Mouse (Mus musculus) bone marrow macrophage, adult 2 months (primary cell): ENCODE measurements around the gene Gm11627.

Source experiments
- CTCF ChIP-seq: IDR thresholded peaks from 2 replicates; pipeline ENCODE4 v1.5.1; 2012; ENCODE audit warnings: low read depth, mild to moderate bottlenecking, low read length, moderate library complexity
- POLR2A ChIP-seq: IDR thresholded peaks from 2 replicates; pipeline ENCODE4 v1.6.1; 2012; ENCODE audit warnings: mild to moderate bottlenecking, low read depth, low read length, borderline replicate concordance

DNA sequence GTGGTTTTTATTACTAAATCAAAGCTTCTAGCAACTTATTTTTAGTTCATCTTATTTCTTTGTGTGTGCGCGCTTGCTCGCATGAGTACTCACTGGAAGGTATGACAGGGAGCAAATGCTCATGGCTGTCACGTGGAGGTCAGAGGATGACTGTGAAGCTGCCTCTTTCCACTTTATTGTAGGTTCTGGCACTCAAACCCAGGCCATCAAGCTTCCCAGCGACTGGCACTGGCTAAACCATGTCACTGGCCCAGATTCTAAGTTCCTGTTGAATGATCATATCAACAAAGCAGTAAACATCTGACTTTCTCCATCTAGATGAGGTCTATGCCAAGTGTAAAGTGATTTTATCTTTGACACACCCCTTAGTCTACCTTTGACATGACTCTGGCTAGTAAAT is 37.8 kb downstream of the Gm11627 start:
- no peak for TF ChIP-seq CTCF
- TF ChIP-seq POLR2A, result no peak
